8 mouse cellular contexts compared by ENCODE assay signal in genomic region chr4:126752608-126753141, GRCm38 (mm10). TPM values are rescaled to one million over a fixed set of nuclear protein-coding genes. Genes with fewer than 3 reads are reported as not detected.
DNase-seq lines count a peak whose midpoint lies in the region; ATAC-seq lines count a peak whose summit lies in the region.

No protein-coding gene starts in this region.

- peak overlapping the region; percentile 98 for H3K4me3 ChIP-seq in heart, embryonic 13.5 days
- H3K4me3 ChIP-seq in embryonic facial prominence, embryonic 14.5 days (ENCODE audit: low read depth, low read length): peak overlapping the region; percentile 92
- H3K4me3 ChIP-seq in limb, embryonic 11.5 days (ENCODE audit: low read depth, low read length): peak overlapping the region; percentile 84

- peaks cover 34% of the 10 kb centered on the region for H3K36me3 ChIP-seq in heart, embryonic 13.5 days
- H3K36me3 ChIP-seq in embryonic facial prominence, embryonic 14.5 days (ENCODE audit: control insufficient read depth, insufficient read depth, low read length): peaks cover 27% of the 10 kb centered on the region
- H3K36me3 ChIP-seq in limb, embryonic 11.5 days (ENCODE audit: control insufficient read depth, insufficient read depth, low read length): peaks cover 7% of the 10 kb centered on the region; the same call in 1 of the 2 replicates

- no peak for DNase-seq in heart, adult 11 months
- peak; percentile 19 to 32 for DNase-seq in thymus, postnatal 36 days
- DNase-seq in thymus, postnatal 0 days (ENCODE audit: low spot score): no peak
- peak; percentile 40 for DNase-seq in embryonic facial prominence, embryonic 14.5 days (ENCODE audit: low spot score)
- DNase-seq in limb, embryonic 11.5 days (ENCODE audit: low spot score): peak; percentile 64
- DNase-seq in neural tube, embryonic 10.5 days (ENCODE audit: extremely low spot score, low spot score): peak; percentile 59
- no peak for DNase-seq in spleen, postnatal 14 days (ENCODE audit: low spot score in 2 of 2)

- H3K27me3 ChIP-seq in heart, embryonic 13.5 days (replicated peaks): no peaks in the 10 kb centered on the region
- H3K27me3 ChIP-seq in embryonic facial prominence, embryonic 14.5 days (replicated peaks; ENCODE audit: control insufficient read depth, insufficient read depth, low read length): no peaks in the 10 kb centered on the region
- no peaks in the 10 kb centered on the region for H3K27me3 ChIP-seq in limb, embryonic 11.5 days (ENCODE audit: control insufficient read depth, insufficient read depth, low read length)

- H3K4me1 ChIP-seq in heart, embryonic 13.5 days: peaks cover 52% of the 10 kb centered on the region
- peaks cover 28% of the 10 kb centered on the region for H3K4me1 ChIP-seq in embryonic facial prominence, embryonic 14.5 days (ENCODE audit: control insufficient read depth, insufficient read depth, low read length)
- H3K4me1 ChIP-seq in limb, embryonic 11.5 days (ENCODE audit: control insufficient read depth, insufficient read depth, low read length): peaks cover 15% of the 10 kb centered on the region

- no peaks in the 10 kb centered on the region for H3K9me3 ChIP-seq in heart, embryonic 13.5 days
- no peaks in the 10 kb centered on the region for H3K9me3 ChIP-seq in embryonic facial prominence, embryonic 14.5 days (ENCODE audit: control insufficient read depth, low read length)
- H3K9me3 ChIP-seq in limb, embryonic 11.5 days (ENCODE audit: control insufficient read depth, low read length): no peaks in the 10 kb centered on the region

- H3K9ac ChIP-seq in heart, embryonic 13.5 days: peak overlapping the region; percentile 89
- H3K9ac ChIP-seq in embryonic facial prominence, embryonic 14.5 days (ENCODE audit: low read depth, low read length): peak overlapping the region; percentile 85
- H3K9ac ChIP-seq in limb, embryonic 11.5 days (ENCODE audit: low read length): peak overlapping the region; percentile 47

- WGBS in heart, embryonic 13.5 days: under 1% methylated on average over 23 of the region's 23 CpGs
- under 1% methylated on average over 23 of the region's 23 CpGs for WGBS in embryonic facial prominence, embryonic 14.5 days
- 0% methylated on average over 23 of the region's 23 CpGs for WGBS in limb, embryonic 11.5 days

- H3K27ac ChIP-seq in heart, embryonic 13.5 days (replicated peaks): peak overlapping the region; percentile 95
- peak overlapping the region; percentile 92; the same call in 1 of the 2 replicates for H3K27ac ChIP-seq in embryonic facial prominence, embryonic 14.5 days (replicated peaks; ENCODE audit: low read depth, low read length)
- no peak overlapping the region for H3K27ac ChIP-seq in limb, embryonic 11.5 days (replicated peaks; ENCODE audit: low read depth, low read length)

- peak overlapping the region; percentile 100 for H3K4me2 ChIP-seq in heart, embryonic 13.5 days
- H3K4me2 ChIP-seq in embryonic facial prominence, embryonic 14.5 days (ENCODE audit: low read depth, low read length): peak overlapping the region; percentile 99
- H3K4me2 ChIP-seq in limb, embryonic 11.5 days (ENCODE audit: low read depth, severe bottlenecking): peak overlapping the region; percentile 88

- no peak for ATAC-seq in heart, embryonic 13.5 days (ENCODE audit: extremely low read depth, insufficient number of reproducible peaks, low FRiP score, low TSS enrichment)
- ATAC-seq in embryonic facial prominence, embryonic 14.5 days (ENCODE audit: low read depth): peak; percentile 0; the same call in 1 of the 2 replicates
- 0 out of 2 replicates have a peak, but pooled peaks have one; percentile 0 for ATAC-seq in limb, embryonic 11.5 days (ENCODE audit: insufficient number of reproducible peaks, low FRiP score, low TSS enrichment, low read depth)

RNA-seq across cellular contexts. Expression of gene Ncdn, which starts 0.6 kb away (rescaled TPM):
- polyA plus RNA-seq in heart, embryonic 13.5 days (2015; fragmentation: Nextera tagmentation; extraction: Ambion mirVana): 23.0 and 23.4 TPM in 2 replicates
- polyA plus RNA-seq in thymus, postnatal 0 days (2015; fragmentation: Nextera tagmentation; extraction: Ambion mirVana): 18.4 and 20.6 TPM in 2 replicates
- 28.4 and 31.1 TPM in 2 replicates for polyA plus RNA-seq in embryonic facial prominence, embryonic 14.5 days (2014; fragmentation: Nextera tagmentation; extraction: Ambion mirVana)
- polyA plus RNA-seq in limb, embryonic 11.5 days (2014; fragmentation: Nextera tagmentation; extraction: Ambion mirVana): 25.7 and 28.9 TPM in 2 replicates

RNA-seq across cellular contexts. Expression of gene AU040320, which starts 0.7 kb away (rescaled TPM):
- 20.7 and 23.0 TPM in 2 replicates for polyA plus RNA-seq in heart, embryonic 13.5 days (2015; fragmentation: Nextera tagmentation; extraction: Ambion mirVana)
- 15.4 and 15.6 TPM in 2 replicates for polyA plus RNA-seq in thymus, postnatal 0 days (2015; fragmentation: Nextera tagmentation; extraction: Ambion mirVana)
- 18.8 and 20.8 TPM in 2 replicates for polyA plus RNA-seq in embryonic facial prominence, embryonic 14.5 days (2014; fragmentation: Nextera tagmentation; extraction: Ambion mirVana)
- 18.9 and 20.2 TPM in 2 replicates for polyA plus RNA-seq in limb, embryonic 11.5 days (2014; fragmentation: Nextera tagmentation; extraction: Ambion mirVana)

RNA-seq across cellular contexts. Expression of gene Tfap2e, which starts 16.6 kb away (rescaled TPM):
- polyA plus RNA-seq in heart, embryonic 13.5 days (2015; fragmentation: Nextera tagmentation; extraction: Ambion mirVana): not detected in 2 replicates
- polyA plus RNA-seq in thymus, postnatal 0 days (2015; fragmentation: Nextera tagmentation; extraction: Ambion mirVana): not detected in 2 replicates
- 0.22 and 0.78 TPM in 2 replicates for polyA plus RNA-seq in embryonic facial prominence, embryonic 14.5 days (2014; fragmentation: Nextera tagmentation; extraction: Ambion mirVana)
- not detected in 2 replicates for polyA plus RNA-seq in limb, embryonic 11.5 days (2014; fragmentation: Nextera tagmentation; extraction: Ambion mirVana)

Comparison
In these comparisons a context has a peak if more than half of its experiments do, and no peak if none do; other contexts are left out.
1. DNase-seq: peak in thymus, postnatal 36 days (2 of 2), embryonic facial prominence, embryonic 14.5 days (single experiment), limb, embryonic 11.5 days (single experiment) and neural tube, embryonic 10.5 days (single experiment); none in heart, adult 11 months (single experiment), thymus, postnatal 0 days (single experiment) and spleen, postnatal 14 days (0 of 2).
2. Peak in every context shown above with its lines, with median percentiles within 50 percentile points of each other: H3K4me2 ChIP-seq, H3K4me3 ChIP-seq and H3K9ac ChIP-seq.